Mouse (Mus musculus) neutrophil, adult 59 days (primary cell): ENCODE results near the gene Olfr732. TPM values are rescaled to one million over a fixed set of nuclear protein-coding genes. Genes with fewer than 3 reads are reported as not detected.

Experiments
- total RNA-seq, 2 experiments: library from RNA; stranded (reverse); gene quantifications; 1 replicate in 1 of 2; 2 replicates in 1 of 2; pipeline ENCODE4 v1.2.4; 2023

The Olfr732 gene
- total RNA-seq = not detected

GRCm38 (mm10) chr14:50284106-50284505, at the start of gene Olfr732:
TSS of gene Olfr732 (minus strand) at chr14:50284206.

GRCm38 (mm10) chr14:50326661-50327060, 42.7 kb upstream of the Olfr732 start, which contains the start of gene Olfr734:
TSS of gene Olfr734 (minus strand) at chr14:50326761.

GRCm38 (mm10) chr14:50301422-50301821, 17.4 kb upstream of the Olfr732 start, which contains the start of gene Olfr733:
TSS of gene Olfr733 (minus strand) at chr14:50301522.

GRCm38 (mm10) chr14:50241766-50242165, 42.2 kb downstream of the Olfr732 start, which contains the start of gene Olfr731:
TSS of gene Olfr731 (minus strand) at chr14:50241866.

Other genes starting within 250 kb of the Olfr732 start
- not detected for gene Olfr725, start 243.8 kb downstream of the Olfr732 start, total RNA-seq
- not detected for gene Olfr726, start 193.3 kb downstream of the Olfr732 start, total RNA-seq
- gene Olfr727, start 161.0 kb downstream of the Olfr732 start, total RNA-seq = not detected
- not detected for gene Olfr728, start 141.5 kb downstream of the Olfr732 start, total RNA-seq
- gene Olfr729, start 131.3 kb downstream of the Olfr732 start, total RNA-seq = not detected
- not detected for gene Olfr730, start 96.0 kb downstream of the Olfr732 start, total RNA-seq
- not detected for gene Olfr731, start 42.3 kb downstream of the Olfr732 start, total RNA-seq
- gene Olfr733, start 17.3 kb upstream of the Olfr732 start, total RNA-seq = not detected
- gene Olfr734, start 42.6 kb upstream of the Olfr732 start, total RNA-seq = not detected
- gene Olfr735, start 64.7 kb upstream of the Olfr732 start, total RNA-seq = not detected
- gene Tlr11, start 73.7 kb upstream of the Olfr732 start, total RNA-seq = under 1 TPM in 1 of 2 experiments, not detected in 1; 0.29 TPM
- gene Olfr736, start 97.0 kb upstream of the Olfr732 start, total RNA-seq = not detected
- not detected for gene Olfr738, start 123.4 kb upstream of the Olfr732 start, total RNA-seq
- gene Olfr739, start 134.4 kb upstream of the Olfr732 start, total RNA-seq = not detected
- not detected for gene Olfr740, start 161.3 kb upstream of the Olfr732 start, total RNA-seq
- not detected for gene Olfr741, start 188.5 kb upstream of the Olfr732 start, total RNA-seq
- gene Olfr742, start 219.4 kb upstream of the Olfr732 start, total RNA-seq = not detected
- not detected for gene Olfr743, start 237.6 kb upstream of the Olfr732 start, total RNA-seq